Mouse (Mus musculus) MEL (cell line): ENCODE data around the gene Col4a2.

Experiments
- EP300 ChIP-seq, 2 experiments: IDR thresholded peaks; 2 replicates each; pipeline ENCODE4 v1.6.1; 2011; ENCODE audit warnings: improper control_type of control experiment in 2 of 2, low read length in 2 of 2, low read depth in 1 of 2, mild to moderate bottlenecking in 1 of 2
- POLR2A ChIP-seq, 2 experiments: IDR thresholded peaks; 2 replicates each; pipeline ENCODE4 v1.6.1; 2011 to 2012; ENCODE audit warnings: low read length in 2 of 2, mild to moderate bottlenecking in 2 of 2, control low read depth in 1 of 2, improper control_type of control experiment in 1 of 2, low read depth in 1 of 2, moderate library complexity in 1 of 2; ENCODE audit not compliant: control insufficient read depth in 1 of 2, insufficient read depth in 1 of 2, poor library complexity in 1 of 2

DNA sequence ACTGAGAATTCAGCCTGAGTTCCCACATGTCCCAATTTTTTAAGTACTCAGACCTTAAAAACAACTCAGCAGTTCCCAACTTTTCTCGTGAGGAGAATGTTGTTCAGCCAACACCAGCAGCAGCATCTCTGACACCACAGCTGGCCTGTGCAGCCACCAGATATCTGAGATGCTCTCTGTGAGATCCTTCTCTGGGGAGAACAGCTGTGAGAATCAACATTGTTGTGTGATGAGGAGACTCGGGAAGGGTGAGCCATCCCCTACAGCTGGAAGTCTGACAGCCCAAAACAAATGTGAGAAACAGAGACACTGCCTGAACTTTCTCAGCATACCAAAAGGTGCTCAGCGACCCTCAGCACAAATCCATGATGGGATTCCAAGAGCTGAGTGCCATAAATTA lies 20.0 kb upstream of the Col4a2 start:
- no peak for TF ChIP-seq POLR2A (IDR thresholded peaks at IDR 0.05; ENCODE audit: control insufficient read depth in 1 of 2, insufficient read depth in 1 of 2, low read depth in 1 of 2, low read length in 2 of 2, poor library complexity in 1 of 2)
- TF ChIP-seq EP300 (IDR thresholded peaks at IDR 0.05; ENCODE audit: low read depth in 1 of 2, low read length in 2 of 2): no peak
